Mouse (Mus musculus): ENCODE results near the gene Spdya.
"Not testable (repeated sequence)": the region's sequence is repeated elsewhere in the genome, so short reads cannot be mapped to it uniquely, and the experiment has no call there.

Gene Spdya

GRCm38 (mm10) chr17:71551757-71552451 lies at the start of gene Spdya:
Gene Spdya (plus strand): TSS chr17:71552061.
- peak; percentile 91 for DNase-seq

GRCm38 (mm10) chr17:71506832-71507231 lies 45.0 kb upstream of the Spdya start:
- DNase-seq = no peak

GRCm38 (mm10) chr17:71510297-71510696 lies 41.6 kb upstream of the Spdya start:
- no peak for DNase-seq

- DNase-seq = no peak
These were observed 25.6 kb upstream of the Spdya start for GRCm38 (mm10) chr17:71526302-71526708.

- peak; percentile 98 for DNase-seq
These were observed 24.9 kb upstream of the Spdya start, which contains the start of gene Ndc80 for GRCm38 (mm10) chr17:71526711-71527564. Gene Ndc80 (minus strand): TSS chr17:71526857.

- DNase-seq = no peak
These were observed 23.8 kb upstream of the Spdya start for GRCm38 (mm10) chr17:71528042-71528441.

GRCm38 (mm10) chr17:71535595-71535994 lies 16.3 kb upstream of the Spdya start:
- DNase-seq = not testable (repeated sequence)

- DNase-seq = no peak
These were observed 14.7 kb upstream of the Spdya start for GRCm38 (mm10) chr17:71537164-71537563.

- DNase-seq = no peak
These were observed 3.3 kb upstream of the Spdya start for GRCm38 (mm10) chr17:71548586-71548985.

GRCm38 (mm10) chr17:71551350-71551749 lies 511 bp upstream of the Spdya start:
- DNase-seq = no peak

GRCm38 (mm10) chr17:71552901-71553300 lies 1.0 kb downstream of the Spdya start:
- DNase-seq = peak; percentile 9

GRCm38 (mm10) chr17:71561631-71562030 lies 9.8 kb downstream of the Spdya start:
- DNase-seq = no peak

- DNase-seq = no peak
These were observed 27.4 kb downstream of the Spdya start for GRCm38 (mm10) chr17:71579176-71579705.

GRCm38 (mm10) chr17:71597881-71598658 lies 46.2 kb downstream of the Spdya start:
- DNase-seq = peak; percentile 26

GRCm38 (mm10) chr17:71598659-71599554 lies 47.0 kb downstream of the Spdya start:
- DNase-seq = peak; percentile 95

- DNase-seq = peak; percentile 96
These were observed 63.9 kb downstream of the Spdya start, which contains the start of gene Wdr43 for GRCm38 (mm10) chr17:71615638-71616318. Gene Wdr43 (plus strand): TSS chr17:71615895.

- no peak for DNase-seq
These were observed 64.6 kb downstream of the Spdya start for GRCm38 (mm10) chr17:71616319-71617032.

GRCm38 (mm10) chr17:71617033-71617362 lies 65.1 kb downstream of the Spdya start:
- DNase-seq = no peak

GRCm38 (mm10) chr17:71617974-71618373 lies 66.1 kb downstream of the Spdya start:
- DNase-seq = no peak

GRCm38 (mm10) chr17:71631806-71632205 lies 79.9 kb downstream of the Spdya start:
- no peak for DNase-seq

GRCm38 (mm10) chr17:71633350-71633749 lies 81.5 kb downstream of the Spdya start:
- peak; percentile 73 for DNase-seq

All from cerebellum, adult 9-11 months (tissue).